Mouse (Mus musculus): Measurements from ENCODE around the gene Tdrd7.

Gene Tdrd7

GRCm38 (mm10) chr4:45972951-45973350 lies 7.8 kb downstream of the Tdrd7 start:
- no peak for DNase-seq (ENCODE audit: low spot score)

- no peak for DNase-seq (ENCODE audit: low spot score)
These were observed 12.0 kb downstream of the Tdrd7 start for GRCm38 (mm10) chr4:45976931-45977667.

GRCm38 (mm10) chr4:45979916-45980315 lies 14.8 kb downstream of the Tdrd7 start:
- DNase-seq (ENCODE audit: low spot score) = no peak

- DNase-seq (ENCODE audit: low spot score) = no peak
These were observed 15.9 kb downstream of the Tdrd7 start for GRCm38 (mm10) chr4:45981054-45981453.

GRCm38 (mm10) chr4:45990427-45991135 lies 25.4 kb downstream of the Tdrd7 start:
- no peak for DNase-seq (ENCODE audit: low spot score)

GRCm38 (mm10) chr4:45998536-45998935 lies 33.4 kb downstream of the Tdrd7 start:
- no peak for DNase-seq (ENCODE audit: low spot score)

- no peak for DNase-seq (ENCODE audit: low spot score)
These were observed 43.1 kb downstream of the Tdrd7 start for GRCm38 (mm10) chr4:46008142-46008793.

GRCm38 (mm10) chr4:46011698-46012097 lies 46.6 kb downstream of the Tdrd7 start:
- no peak for DNase-seq (ENCODE audit: low spot score)

GRCm38 (mm10) chr4:46015605-46016004 lies 50.5 kb downstream of the Tdrd7 start:
- no peak for DNase-seq (ENCODE audit: low spot score)

GRCm38 (mm10) chr4:46023021-46023481 lies 57.9 kb downstream of the Tdrd7 start:
- no peak for DNase-seq (ENCODE audit: low spot score)

GRCm38 (mm10) chr4:46025893-46026292 lies 60.8 kb downstream of the Tdrd7 start:
- no peak for DNase-seq (ENCODE audit: low spot score)

GRCm38 (mm10) chr4:46028224-46028623 lies 63.1 kb downstream of the Tdrd7 start:
- no peak for DNase-seq (ENCODE audit: low spot score)

- no peak for DNase-seq (ENCODE audit: low spot score)
These were observed 63.6 kb downstream of the Tdrd7 start for GRCm38 (mm10) chr4:46028781-46029180.

- no peak for DNase-seq (ENCODE audit: low spot score)
These were observed 64.4 kb downstream of the Tdrd7 start for GRCm38 (mm10) chr4:46029552-46029951.

- DNase-seq (ENCODE audit: low spot score) = no peak
These were observed 67.3 kb downstream of the Tdrd7 start for GRCm38 (mm10) chr4:46032448-46032847.

- no peak for DNase-seq (ENCODE audit: low spot score)
These were observed 68.1 kb downstream of the Tdrd7 start for GRCm38 (mm10) chr4:46033197-46033596.

- no peak for DNase-seq (ENCODE audit: low spot score)
These were observed 73.4 kb downstream of the Tdrd7 start for GRCm38 (mm10) chr4:46038591-46038891.

GRCm38 (mm10) chr4:46038892-46039751 lies 74.0 kb downstream of the Tdrd7 start, which contains the start of gene Tmod1:
Tmod1 (plus strand) TSS chr4:46038935.
- no peak for DNase-seq (ENCODE audit: low spot score)

GRCm38 (mm10) chr4:46039899-46040298 lies 74.8 kb downstream of the Tdrd7 start:
- no peak for DNase-seq (ENCODE audit: low spot score)

- no peak for DNase-seq (ENCODE audit: low spot score)
These were observed 75.6 kb downstream of the Tdrd7 start for GRCm38 (mm10) chr4:46040594-46041192.

GRCm38 (mm10) chr4:46041761-46042504 lies 76.8 kb downstream of the Tdrd7 start:
- DNase-seq (ENCODE audit: low spot score) = no peak

Measured in left cerebral cortex, adult 11 months (tissue).